Mouse (Mus musculus): ENCODE data around the gene Mnd1.

Gene Mnd1

DNA sequence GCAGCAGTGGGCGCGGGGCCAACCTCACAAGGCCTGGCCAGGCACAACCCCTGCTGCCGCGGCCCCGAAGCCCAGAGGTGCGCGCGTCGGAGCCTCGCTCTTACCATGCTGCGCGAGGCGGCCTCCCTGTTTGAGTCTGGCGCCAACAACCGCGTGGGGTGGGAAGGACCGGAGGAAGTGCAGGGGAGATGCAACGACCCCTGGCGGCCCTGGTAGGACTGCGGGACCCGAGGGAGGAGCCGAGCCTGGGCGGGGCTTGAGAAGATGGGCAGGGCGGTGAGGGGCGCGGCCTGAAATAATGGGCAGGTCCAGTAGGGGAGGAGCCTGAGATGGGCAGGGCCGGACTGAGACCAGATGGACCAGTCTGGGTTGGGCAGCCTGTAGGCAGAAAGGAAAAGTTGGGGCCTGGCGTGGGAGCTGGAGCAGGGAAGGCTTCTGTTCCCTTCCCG is at the start of gene Mnd1:
TSS of gene Mnd1 (minus strand) at position 229 of the 449 bp plus-strand sequence.
- DNase-seq (ENCODE audit: low read depth, low spot score), result peak; percentile 95

DNA sequence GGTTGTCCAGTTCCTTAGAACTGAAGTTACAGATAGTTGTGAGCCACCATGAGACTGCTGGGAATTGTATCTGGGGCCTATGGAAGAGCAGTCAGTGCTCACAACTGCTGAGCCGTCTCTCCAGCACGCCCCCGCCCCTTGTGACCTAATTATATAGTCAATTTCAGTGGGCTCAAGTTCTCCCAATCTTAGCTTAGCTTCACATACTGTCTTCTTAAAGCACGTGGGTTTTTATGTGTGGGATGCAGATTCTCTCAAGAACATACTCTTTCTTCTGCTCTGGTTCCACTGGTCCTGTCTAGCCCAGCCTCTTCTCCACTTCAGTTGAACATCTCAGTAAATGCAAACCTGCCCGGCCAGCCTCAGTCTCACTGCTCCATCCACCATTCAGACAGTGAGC is 49.1 kb upstream of the Mnd1 start:
- DNase-seq (ENCODE audit: low read depth, low spot score), result no peak

GRCm38 (mm10) chr3:84200559-84201420 is 45.2 kb upstream of the Mnd1 start:
- no peak for DNase-seq (ENCODE audit: low read depth, low spot score)

GRCm38 (mm10) chr3:84199516-84199915 is 43.9 kb upstream of the Mnd1 start:
- no peak for DNase-seq (ENCODE audit: low read depth, low spot score)

GRCm38 (mm10) chr3:84198229-84198628 is 42.6 kb upstream of the Mnd1 start:
- DNase-seq (ENCODE audit: low read depth, low spot score), result no peak

DNA sequence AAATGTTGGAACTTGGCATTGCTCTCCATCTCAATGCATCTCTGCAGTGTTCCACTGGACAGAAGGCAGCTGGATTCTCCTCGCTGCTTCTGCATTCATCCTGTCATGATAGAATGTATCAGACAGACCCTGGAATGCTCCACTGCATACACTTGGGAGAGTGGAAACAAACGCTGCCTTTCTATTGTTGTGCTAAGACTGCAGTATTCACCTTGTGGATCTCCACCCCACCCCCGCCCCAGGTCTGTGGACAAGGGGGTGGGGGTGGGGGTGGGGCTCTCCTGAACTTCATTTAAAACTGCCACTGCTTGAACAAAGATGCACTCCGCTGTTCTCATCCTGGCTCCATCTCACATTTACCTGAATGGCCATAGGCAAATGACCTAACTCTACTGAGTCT is 38.3 kb upstream of the Mnd1 start:
- no peak for DNase-seq (ENCODE audit: low read depth, low spot score)

- no peak for DNase-seq (ENCODE audit: low read depth, low spot score)
Observed at GRCm38 (mm10) chr3:84191141-84191881, 35.7 kb upstream of the Mnd1 start.

GRCm38 (mm10) chr3:84190513-84191061 is 35.0 kb upstream of the Mnd1 start:
- DNase-seq (ENCODE audit: low read depth, low spot score), result no peak

GRCm38 (mm10) chr3:84189629-84190173 is 34.1 kb upstream of the Mnd1 start:
- DNase-seq (ENCODE audit: low read depth, low spot score), result no peak

DNA sequence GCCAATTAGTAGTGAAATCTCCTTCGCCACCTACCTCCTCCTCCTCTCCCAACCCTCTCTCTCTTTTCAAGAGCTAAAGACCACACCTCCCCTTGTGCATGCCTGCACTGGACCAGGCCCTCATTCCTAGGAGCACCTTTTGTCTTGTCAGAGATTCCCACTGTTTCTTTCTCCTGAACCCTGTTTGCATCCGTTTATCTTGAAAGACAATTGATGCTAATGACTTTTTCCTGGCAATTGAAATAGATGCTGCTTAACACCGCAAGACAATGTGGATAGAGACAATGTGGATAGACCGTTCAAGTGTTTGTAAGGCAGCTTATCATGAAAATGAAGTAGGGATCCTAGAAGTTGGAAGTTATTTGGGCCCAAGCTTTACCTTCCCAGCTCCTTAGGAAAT is 26.1 kb upstream of the Mnd1 start:
- DNase-seq (ENCODE audit: low read depth, low spot score), result no peak

DNA sequence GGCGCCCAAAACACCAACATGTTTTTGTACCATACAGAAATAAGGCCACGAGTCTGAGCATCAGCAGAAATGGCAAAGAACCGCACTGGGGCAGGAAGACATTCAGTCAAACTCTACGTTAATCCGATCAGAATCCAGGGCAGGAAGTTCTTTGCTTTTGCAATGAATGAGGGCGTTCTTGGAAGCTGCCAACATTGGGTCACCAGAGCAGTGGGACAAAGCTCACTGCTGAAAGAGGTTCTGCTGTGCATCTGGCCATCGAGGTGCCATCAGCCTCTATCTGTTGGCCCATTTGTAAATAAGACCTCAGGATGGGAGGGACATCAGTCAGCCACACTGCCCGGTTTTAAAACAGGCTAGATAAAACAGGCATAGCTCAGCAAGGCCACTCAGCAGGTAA is 25.5 kb upstream of the Mnd1 start:
- no peak for DNase-seq (ENCODE audit: low read depth, low spot score)

- no peak for DNase-seq (ENCODE audit: low read depth, low spot score)
Observed at GRCm38 (mm10) chr3:84180304-84180703, 24.7 kb upstream of the Mnd1 start.

DNA sequence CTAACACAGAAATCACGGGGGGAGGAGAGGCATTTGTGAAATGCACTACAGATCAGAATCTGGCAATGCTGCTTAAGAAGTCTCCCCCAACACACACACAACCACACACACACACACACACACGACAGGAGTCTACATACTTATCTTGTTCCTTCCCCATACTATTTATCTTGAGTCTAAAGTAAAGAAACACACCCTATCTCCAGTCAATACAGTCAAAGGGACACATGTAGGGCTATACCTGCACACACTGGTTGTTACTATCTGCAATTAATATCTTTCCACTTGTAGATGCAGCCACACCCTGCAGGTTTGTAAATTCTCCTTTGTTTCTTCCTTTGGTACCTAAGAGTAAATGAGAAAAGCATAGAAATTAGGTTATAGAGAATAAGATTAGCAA is 22.2 kb upstream of the Mnd1 start:
- DNase-seq (ENCODE audit: low read depth, low spot score), result no peak

DNA sequence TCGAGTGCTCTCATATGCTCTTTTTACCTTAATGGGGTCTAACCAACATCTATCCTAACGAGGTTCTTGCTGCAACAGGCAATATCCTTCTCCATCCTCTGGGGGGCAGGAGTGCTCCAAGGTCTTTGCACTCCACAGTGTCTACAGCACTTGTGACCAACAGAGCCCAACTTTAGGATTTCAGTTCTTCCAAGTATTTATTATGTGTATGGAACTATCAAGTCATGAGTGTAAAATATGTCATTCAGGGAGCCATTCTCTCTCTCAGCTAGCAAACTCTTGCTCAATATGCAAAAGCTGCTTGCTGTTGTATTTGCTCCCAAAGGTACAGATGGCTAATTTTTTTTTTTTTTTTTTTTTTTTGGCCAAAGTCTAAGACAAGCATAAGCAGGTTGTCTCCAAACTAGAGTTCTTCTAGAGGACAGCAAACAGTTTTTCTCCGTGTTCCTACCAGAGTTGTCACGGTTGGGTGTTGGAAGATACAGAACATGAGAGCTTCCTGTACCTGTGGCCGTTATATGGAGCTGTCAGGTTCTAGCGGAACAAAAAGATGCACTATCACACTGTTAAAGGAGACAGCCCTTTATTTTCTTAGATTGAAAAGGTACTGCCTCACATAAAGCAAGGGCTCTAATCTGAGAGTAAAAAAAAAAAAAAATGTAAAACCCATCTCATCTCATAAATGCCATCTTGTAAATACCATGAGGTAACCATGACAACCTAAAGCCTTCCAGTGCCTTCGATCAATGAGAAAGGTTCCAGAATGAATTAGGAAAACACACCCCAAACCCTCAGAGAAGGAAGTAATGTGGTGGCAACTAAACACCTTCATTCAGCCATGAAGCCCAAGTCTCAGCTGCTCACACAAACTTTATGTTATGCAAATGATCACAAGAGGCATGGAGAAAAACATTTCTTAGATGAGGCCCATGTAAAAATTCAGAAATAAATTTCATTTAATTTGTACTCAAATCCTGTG is 20.0 kb upstream of the Mnd1 start:
- DNase-seq (ENCODE audit: low read depth, low spot score), result peak; percentile 59

DNA sequence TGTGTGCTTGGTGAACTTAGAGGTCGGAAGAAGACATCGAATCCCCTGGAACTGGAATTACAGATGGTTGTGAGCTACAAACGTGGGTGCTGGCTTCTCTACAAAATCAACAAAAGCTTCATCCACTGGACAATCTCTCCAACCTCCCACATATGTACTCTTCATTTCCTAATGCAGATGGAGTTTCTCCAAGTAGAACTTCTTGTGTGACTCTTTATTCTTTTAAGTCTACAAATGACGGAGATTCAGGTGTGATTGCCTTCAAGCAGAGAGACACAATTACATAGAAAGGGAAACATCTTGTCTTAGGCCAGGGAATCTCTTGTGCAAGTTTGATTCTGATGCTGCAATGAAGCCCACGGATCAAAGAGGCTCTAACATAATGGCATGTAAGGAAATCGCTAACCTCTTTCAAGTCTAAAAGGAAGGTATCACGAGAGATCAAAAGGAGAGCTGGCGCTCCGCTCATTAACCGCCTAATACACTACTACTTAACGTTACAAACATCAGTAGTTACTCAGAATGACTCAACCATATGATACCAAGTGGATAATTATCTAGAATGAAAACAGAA is 18.1 kb upstream of the Mnd1 start, which contains the start of gene Gm6525:
TSS of gene Gm6525 (plus strand) at position 524 of the 574 bp plus-strand sequence.
- DNase-seq (ENCODE audit: low read depth, low spot score), result no peak

- DNase-seq (ENCODE audit: low read depth, low spot score), result no peak
Observed at GRCm38 (mm10) chr3:84172406-84172805, 16.8 kb upstream of the Mnd1 start.

DNA sequence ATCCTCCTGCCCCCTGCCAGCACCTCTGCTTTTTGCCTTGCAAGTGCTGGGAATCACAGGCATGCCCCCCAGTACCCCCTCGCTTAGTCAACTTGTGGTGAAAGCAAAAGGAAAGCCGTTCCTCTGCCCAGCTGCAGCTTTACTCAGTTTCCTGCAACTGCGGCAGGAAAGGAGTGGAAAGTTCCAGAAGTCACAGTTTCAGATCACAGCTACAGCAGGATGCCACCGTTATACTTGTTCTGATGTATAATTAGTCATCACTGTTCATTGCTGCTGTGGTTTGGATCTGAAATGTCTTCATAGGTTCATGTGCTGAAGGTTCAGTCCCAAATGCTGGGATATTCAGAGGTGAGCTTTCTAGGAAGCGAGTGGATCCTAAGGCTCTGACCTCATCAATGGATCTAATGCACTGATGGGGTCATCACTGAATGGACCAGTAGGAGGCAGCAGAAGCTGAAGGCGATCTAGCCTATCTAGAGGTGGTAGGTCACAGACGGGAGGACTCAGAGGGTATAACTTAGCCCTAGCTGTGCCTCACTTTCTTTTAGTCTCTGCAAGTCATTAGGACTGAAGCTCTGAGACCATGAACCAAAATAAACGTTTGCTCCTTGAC is 13.9 kb upstream of the Mnd1 start:
- DNase-seq (ENCODE audit: low read depth, low spot score), result no peak

DNA sequence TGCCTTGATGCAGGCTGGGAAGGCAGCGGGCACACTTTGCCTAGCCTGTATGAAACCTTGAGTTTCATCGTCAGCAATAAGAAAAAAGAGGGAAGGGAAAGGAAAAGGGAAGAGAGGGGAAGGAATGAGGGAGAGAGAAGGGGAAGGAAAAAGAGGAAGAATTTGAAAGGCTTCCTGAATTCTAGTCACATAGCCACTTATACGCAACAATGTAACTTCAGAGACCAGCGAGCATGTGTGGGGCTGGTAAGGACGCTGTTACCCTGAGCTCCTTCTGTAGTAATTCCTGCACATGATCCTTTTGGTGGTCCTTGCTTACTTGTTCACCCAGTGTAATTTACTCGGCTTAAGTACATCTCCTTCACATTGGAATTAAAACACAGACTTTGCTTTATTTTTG is 13.4 kb upstream of the Mnd1 start:
- no peak for DNase-seq (ENCODE audit: low read depth, low spot score)

- no peak for DNase-seq (ENCODE audit: low read depth, low spot score)
Observed at GRCm38 (mm10) chr3:84166073-84166472, 10.5 kb upstream of the Mnd1 start.

DNA sequence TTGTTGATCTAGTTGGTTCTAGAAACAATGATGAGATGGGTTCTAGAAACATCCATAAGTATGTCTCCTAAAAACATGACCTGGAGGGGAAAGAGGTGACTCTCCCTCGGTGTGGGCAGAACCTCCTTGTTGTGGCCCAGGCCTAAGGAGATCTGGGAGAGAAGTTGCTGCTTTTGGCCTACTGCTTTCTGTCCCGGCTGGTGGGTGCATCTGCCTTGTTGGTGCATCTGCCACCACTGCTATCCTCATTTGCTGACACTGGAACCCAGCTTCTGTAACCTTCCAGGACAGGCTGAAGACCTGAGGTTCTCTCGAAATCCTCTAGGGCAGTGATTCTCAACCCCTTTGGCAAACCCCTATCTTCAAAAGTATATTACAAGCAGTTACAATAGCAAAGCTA is 9.8 kb upstream of the Mnd1 start:
- DNase-seq (ENCODE audit: low read depth, low spot score), result no peak

Measured in embryo, embryonic 11.5 days (tissue).